Mouse (Mus musculus): ENCODE results near the gene Gm10719. TPM values are rescaled to one million over a fixed set of nuclear protein-coding genes. Genes with fewer than 3 reads are reported as not detected.

Gene Gm10719
- polyA plus RNA-seq, 1 experiment = not detected

Other genes starting within 250 kb of the Gm10719 start
- not detected in 2 replicates for gene Gm10722, start 16.5 kb upstream of the Gm10719 start, polyA plus RNA-seq (2012; rRNA removed)
- not detected in 2 replicates for gene Gm11168, start 14.1 kb upstream of the Gm10719 start, polyA plus RNA-seq (2012; rRNA removed)
- not detected in 2 replicates for gene Gm10721, start 4.3 kb upstream of the Gm10719 start, polyA plus RNA-seq (2012; rRNA removed)
- gene Gm10720, start 1.8 kb upstream of the Gm10719 start, polyA plus RNA-seq (2012; rRNA removed) = not detected in 2 replicates
- gene Gm10718, start 6.1 kb downstream of the Gm10719 start, polyA plus RNA-seq (2012; rRNA removed) = not detected in 2 replicates
- gene Gm10717, start 8.0 kb downstream of the Gm10719 start, polyA plus RNA-seq (2012; rRNA removed) = not detected in 2 replicates
- gene Gm17535, start 17.2 kb downstream of the Gm10719 start, polyA plus RNA-seq (2012; rRNA removed) = not detected in 2 replicates
- not detected in 2 replicates for gene Gm10715, start 19.5 kb downstream of the Gm10719 start, polyA plus RNA-seq (2012; rRNA removed)